Mouse (Mus musculus): ENCODE measurements around the gene Lrp2bp. TPM values are rescaled to one million over a fixed set of nuclear protein-coding genes. Genes with fewer than 3 reads are reported as not detected.
A peak's percentile ranks its signal among the peaks of the same experiment; 100 is the strongest.

Lrp2bp gene
- total and polyA plus RNA-seq, 3 experiments, result 0.55 to 1.3 (median 0.61) TPM

- WGBS, result 40% methylated on average over 11 of the region's 11 CpGs
- Histone ChIP-seq H3K9ac (ENCODE audit: low read depth, low read length) (peak overlapping the region; percentile 44), H3K36me3 (ENCODE audit: control insufficient read depth, insufficient read depth, low read length) (0 out of 2 replicates have a peak, but pooled peaks cover 2% of the 10 kb centered on the region), H3K27me3 (ENCODE audit: control insufficient read depth, insufficient read depth, low read length) (no peaks in the 10 kb centered on the region), H3K79me2 (replicated peaks; ENCODE audit: control insufficient read depth, insufficient read depth, low read length) (no peaks in the 10 kb centered on the region), H3K4me3 (peak overlapping the region; percentile 89), H3K4me1 (ENCODE audit: control insufficient read depth, insufficient read depth, low read length) (peaks cover 1% of the 10 kb centered on the region; the same call in 1 of the 2 replicates), H3K27ac (peak overlapping the region; percentile 74)
- intact Hi-C loops (cut with DNase I), result loop anchor here (1.0 kb wide), 1 partner anchor 23 kb away; the partner anchor contains the start of gene Lrp2bp
- DNase-seq, result no peak
- TF ChIP-seq POLR2A (IDR thresholded peaks at IDR 0.05; ENCODE audit: insufficient read depth, low read depth, low read length) (no peak), CTCF (IDR thresholded peaks at IDR 0.05) (no peak), EP300 (IDR thresholded peaks at IDR 0.05; ENCODE audit: insufficient read depth, low read depth, low read length) (no peak)
These were observed 23.1 kb upstream of the Lrp2bp start for GRCm38 (mm10) chr8:45975837-45976468.

- no peak for DNase-seq
- Histone ChIP-seq H3K9ac (ENCODE audit: low read depth, low read length) (no peak overlapping the region), H3K4me1 (ENCODE audit: control insufficient read depth, insufficient read depth, low read length) (no peaks in the 10 kb centered on the region), H3K36me3 (ENCODE audit: control insufficient read depth, insufficient read depth, low read length) (no peaks in the 10 kb centered on the region; the same call in 1 of the 2 replicates), H3K27me3 (ENCODE audit: control insufficient read depth, insufficient read depth, low read length) (no peaks in the 10 kb centered on the region), H3K79me2 (replicated peaks; ENCODE audit: control insufficient read depth, insufficient read depth, low read length) (no peaks in the 10 kb centered on the region), H3K27ac (no peak overlapping the region), H3K4me3 (no peak overlapping the region)
- WGBS, result 61% methylated on average over 3 of the region's 3 CpGs
- intact Hi-C loops (cut with DNase I), result no loop called here
- TF ChIP-seq POLR2A (IDR thresholded peaks at IDR 0.05; ENCODE audit: insufficient read depth, low read depth, low read length) (no peak), EP300 (IDR thresholded peaks at IDR 0.05; ENCODE audit: insufficient read depth, low read depth, low read length) (no peak), CTCF (IDR thresholded peaks at IDR 0.05) (no peak)
These were observed 12.4 kb upstream of the Lrp2bp start for GRCm38 (mm10) chr8:45986665-45987064.

GRCm38 (mm10) chr8:45988189-45988588, 10.9 kb upstream of the Lrp2bp start:
- TF ChIP-seq POLR2A (IDR thresholded peaks at IDR 0.05; ENCODE audit: insufficient read depth, low read depth, low read length) (no peak), EP300 (IDR thresholded peaks at IDR 0.05; ENCODE audit: insufficient read depth, low read depth, low read length) (no peak), CTCF (IDR thresholded peaks at IDR 0.05) (no peak)
- intact Hi-C loops (cut with DNase I), result no loop called here
- WGBS, result 53% methylated on average over 2 of the region's 2 CpGs

GRCm38 (mm10) chr8:45990631-45991310, 8.3 kb upstream of the Lrp2bp start:
- 90% methylated on average over 4 of the region's 4 CpGs for WGBS
- TF ChIP-seq CTCF (IDR thresholded peaks at IDR 0.05) (no peak), POLR2A (IDR thresholded peaks at IDR 0.05; ENCODE audit: insufficient read depth, low read depth, low read length) (no peak), EP300 (IDR thresholded peaks at IDR 0.05; ENCODE audit: insufficient read depth, low read depth, low read length) (no peak)

More at GRCm38 (mm10) chr8:45988189-45988588, 10.9 kb upstream of the Lrp2bp start:
- no peak overlapping the region for H3K27ac ChIP-seq
- H3K79me2 ChIP-seq (replicated peaks; ENCODE audit: control insufficient read depth, insufficient read depth, low read length), result no peaks in the 10 kb centered on the region
- H3K9ac ChIP-seq (ENCODE audit: low read depth, low read length), result no peak overlapping the region
- H3K4me1 ChIP-seq (ENCODE audit: control insufficient read depth, insufficient read depth, low read length), result no peaks in the 10 kb centered on the region
- H3K36me3 ChIP-seq (ENCODE audit: control insufficient read depth, insufficient read depth, low read length), result no peaks in the 10 kb centered on the region; the same call in 1 of the 2 replicates
- DNase-seq, result no peak
- no peaks in the 10 kb centered on the region for H3K27me3 ChIP-seq (ENCODE audit: control insufficient read depth, insufficient read depth, low read length)
- no peak overlapping the region for H3K4me3 ChIP-seq

GRCm38 (mm10) chr8:45994111-45994510, 5.0 kb upstream of the Lrp2bp start:
- no peak overlapping the region for H3K4me3 ChIP-seq
- no peak for TF ChIP-seq POLR2A (IDR thresholded peaks at IDR 0.05; ENCODE audit: insufficient read depth, low read depth, low read length)
- no peak for TF ChIP-seq EP300 (IDR thresholded peaks at IDR 0.05; ENCODE audit: insufficient read depth, low read depth, low read length)
- peak; percentile 55 for TF ChIP-seq CTCF (IDR thresholded peaks at IDR 0.05)
- DNase-seq, result no peak
- intact Hi-C loops (cut with DNase I), result no loop called here
- H3K79me2 ChIP-seq (replicated peaks; ENCODE audit: control insufficient read depth, insufficient read depth, low read length), result no peaks in the 10 kb centered on the region
- H3K9ac ChIP-seq (ENCODE audit: low read depth, low read length), result no peak overlapping the region
- H3K36me3 ChIP-seq (ENCODE audit: control insufficient read depth, insufficient read depth, low read length), result peaks cover 6% of the 10 kb centered on the region
- no peaks in the 10 kb centered on the region for H3K4me1 ChIP-seq (ENCODE audit: control insufficient read depth, insufficient read depth, low read length)
- 98% methylated on average over 2 of the region's 2 CpGs for WGBS
- H3K27me3 ChIP-seq (ENCODE audit: control insufficient read depth, insufficient read depth, low read length), result no peaks in the 10 kb centered on the region
- no peak overlapping the region for H3K27ac ChIP-seq

More at GRCm38 (mm10) chr8:45990631-45991310, 8.3 kb upstream of the Lrp2bp start:
- Histone ChIP-seq H3K4me1 (ENCODE audit: control insufficient read depth, insufficient read depth, low read length) (no peaks in the 10 kb centered on the region), H3K79me2 (replicated peaks; ENCODE audit: control insufficient read depth, insufficient read depth, low read length) (no peaks in the 10 kb centered on the region), H3K9ac (ENCODE audit: low read depth, low read length) (no peak overlapping the region), H3K27ac (no peak overlapping the region), H3K4me3 (no peak overlapping the region), H3K36me3 (ENCODE audit: control insufficient read depth, insufficient read depth, low read length) (no peaks in the 10 kb centered on the region; the same call in 1 of the 2 replicates), H3K27me3 (ENCODE audit: control insufficient read depth, insufficient read depth, low read length) (no peaks in the 10 kb centered on the region)
- DNase-seq, result no peak
- intact Hi-C loops (cut with DNase I), result no loop called here

- no peak for DNase-seq
- H3K36me3 ChIP-seq (ENCODE audit: control insufficient read depth, insufficient read depth, low read length), result peaks cover 6% of the 10 kb centered on the region
- H3K27me3 ChIP-seq (ENCODE audit: control insufficient read depth, insufficient read depth, low read length), result no peaks in the 10 kb centered on the region
- no peak overlapping the region for H3K9ac ChIP-seq (ENCODE audit: low read depth, low read length)
- intact Hi-C loops (cut with DNase I), result no loop called here
- no peak for TF ChIP-seq POLR2A (IDR thresholded peaks at IDR 0.05; ENCODE audit: insufficient read depth, low read depth, low read length)
- no peak overlapping the region for H3K27ac ChIP-seq
- WGBS, result 61% methylated on average over 3 of the region's 3 CpGs
- H3K79me2 ChIP-seq (replicated peaks; ENCODE audit: control insufficient read depth, insufficient read depth, low read length), result no peaks in the 10 kb centered on the region
- H3K4me3 ChIP-seq, result no peak overlapping the region
- no peaks in the 10 kb centered on the region; the same call in 1 of the 2 replicates for H3K4me1 ChIP-seq (ENCODE audit: control insufficient read depth, insufficient read depth, low read length)
These were observed 3.5 kb upstream of the Lrp2bp start for GRCm38 (mm10) chr8:45995576-45995975.

All from heart, adult 2 months (tissue).